Comparison of ENCODE assay signal across 24 mouse cellular contexts in genomic region chr10:51417221-51417911, GRCm38 (mm10).
DNase-seq lines count a peak whose midpoint lies in the region; ATAC-seq and TF ChIP-seq lines count a peak whose summit lies in the region.
"Had no signal": no experiment of that assay in that cellular context is flagged by ENCODE, and none has a peak within 500 bp of the region (broad histone marks: within the 10 kb centered on the region; RNA-seq: fewer than 3 reads in every experiment).

No protein-coding gene starts in this region.

- peak; percentile 82 for ATAC-seq in Patski
- ATAC-seq: forebrain, embryonic 14.5 days; forebrain, embryonic 16.5 days had no signal

- no peaks in the 10 kb centered on the region for H3K9me3 ChIP-seq in ES-Bruce4 (replicated peaks; ENCODE audit: control insufficient read depth, insufficient read depth, low read length, poor library complexity, severe bottlenecking)
- no peaks in the 10 kb centered on the region for H3K9me3 ChIP-seq in ES-E14 (ENCODE audit: control insufficient read depth, insufficient read depth, low read depth, low read length)
- H3K9me3 ChIP-seq: embryonic facial prominence, embryonic 13.5 days; embryonic facial prominence, embryonic 15.5 days; forebrain, embryonic 10.5 days; forebrain, embryonic 12.5 days had no signal

- H3K4me3 ChIP-seq in ES-Bruce4 (ENCODE audit: low read depth, low read length) (no peak overlapping the region), ES-E14 (ENCODE audit: insufficient read depth in 1 of 2, low read depth in 1 of 2, low read length in 2 of 2, poor library complexity in 1 of 2, severe bottlenecking in 1 of 2) (no peak overlapping the region)
- H3K4me3 ChIP-seq: embryonic facial prominence, embryonic 13.5 days; embryonic facial prominence, embryonic 15.5 days; erythroblast, embryonic 14.5 days; forebrain, embryonic 10.5 days; forebrain, embryonic 12.5 days had no signal

- in situ Hi-C loops in ES-E14 (cut with MboI; ENCODE audit: low sequenced_read_pairs in 2 of 2, unreplicated experiment in 2 of 2) (no loop called here), Patski (cut with MboI; ENCODE audit: low pct_unique_long_range_greater_than_20kb) (no loop called here)

- H3K36me3 ChIP-seq in ES-Bruce4 (ENCODE audit: control insufficient read depth, insufficient read depth, low read length, poor library complexity, severe bottlenecking) (no peaks in the 10 kb centered on the region), ES-E14 (ENCODE audit: control insufficient read depth, insufficient read depth, low read length, poor library complexity, severe bottlenecking) (no peaks in the 10 kb centered on the region)
- H3K36me3 ChIP-seq: embryonic facial prominence, embryonic 13.5 days; embryonic facial prominence, embryonic 15.5 days; forebrain, embryonic 10.5 days; forebrain, embryonic 12.5 days had no signal

- TF ChIP-seq CTCF in ES-Bruce4 (IDR thresholded peaks at IDR 0.05; ENCODE audit: low read depth, low read length) (no peak), Patski (IDR thresholded peaks at IDR 0.05) (no peak)

- CTCF ChIA-PET in Patski (lab: Charles Lee): no interaction called here

- peak; percentile 74; the same call in 1 of the 2 replicates for TF ChIP-seq EP300 in ES-Bruce4 (IDR thresholded peaks at IDR 0.05; ENCODE audit: insufficient read depth, low read depth, low read length)

- POLR2A ChIA-PET in Patski (lab: Charles Lee): no interaction called here

- peak; percentile 43 for DNase-seq in ES-E14 (ENCODE audit: low read depth, low spot score)
- no peak for DNase-seq in Patski (ENCODE audit: low read depth, low spot score)
- peak; percentile 79 for DNase-seq in ZHBTc4 (ENCODE audit: low read depth, low spot score)
- no peak for DNase-seq in kidney, postnatal 4 days
- DNase-seq in heart, adult 11 months: no peak
- DNase-seq in c-Kit-positive CD71-positive TER-119-positive erythroid progenitor cells, embryonic 14.5 days (ENCODE audit: low spot score): no peak
- DNase-seq in cerebellum, adult 11-12 months: no peak
- DNase-seq: adrenal gland, adult 2 months; adrenal gland, postnatal 10 days; adrenal gland, postnatal 25 days; cerebellum, adult 18-20 months; cerebellum, adult 8-10 months; cerebellum, adult 9-11 months; cerebellum, postnatal 14 days; cerebellum, postnatal 36 days; embryo, embryonic 11 days had no signal

- H3K9ac ChIP-seq in ES-Bruce4 (ENCODE audit: low read depth, poor library complexity, severe bottlenecking): no peak overlapping the region
- H3K9ac ChIP-seq in ES-E14 (ENCODE audit: insufficient read depth, low read depth, low read length, poor library complexity, severe bottlenecking): no peak overlapping the region
- H3K9ac ChIP-seq: embryonic facial prominence, embryonic 13.5 days; embryonic facial prominence, embryonic 15.5 days; forebrain, embryonic 12.5 days had no signal

- no peaks in the 10 kb centered on the region for H3K27me3 ChIP-seq in ES-Bruce4 (ENCODE audit: control insufficient read depth, insufficient read depth, low read length, poor library complexity, severe bottlenecking)
- H3K27me3 ChIP-seq in Patski: no peaks in the 10 kb centered on the region
- H3K27me3 ChIP-seq: embryonic facial prominence, embryonic 13.5 days; embryonic facial prominence, embryonic 15.5 days; forebrain, embryonic 12.5 days had no signal

- no peak for TF ChIP-seq POLR2A in ES-Bruce4 (IDR thresholded peaks at IDR 0.05; ENCODE audit: insufficient read depth, low read length)

- H3K27ac ChIP-seq in ES-Bruce4 (ENCODE audit: insufficient read depth, low read length): peak overlapping the region; percentile 82
- H3K27ac ChIP-seq in ES-E14 (ENCODE audit: insufficient read depth, low read depth, low read length, poor library complexity, severe bottlenecking): peak overlapping the region; percentile 63
- H3K27ac ChIP-seq: embryonic facial prominence, embryonic 13.5 days; embryonic facial prominence, embryonic 15.5 days; forebrain, embryonic 10.5 days; forebrain, embryonic 12.5 days had no signal

- H3K4me1 ChIP-seq in ES-Bruce4 (ENCODE audit: control insufficient read depth, insufficient read depth, low read length) (peaks cover 3% of the 10 kb centered on the region), ES-E14 (ENCODE audit: control insufficient read depth in 2 of 2, insufficient read depth in 2 of 2, low read length in 2 of 2, poor library complexity in 1 of 2) (peaks cover 0 to 8% of the 10 kb centered on the region in 2 experiments; a peak in 2 of 4 replicates)
- H3K4me1 ChIP-seq: embryonic facial prominence, embryonic 13.5 days; embryonic facial prominence, embryonic 15.5 days; forebrain, embryonic 10.5 days; forebrain, embryonic 12.5 days had no signal

TF ChIP-seq in ES-E14, 5 proteins besides CTCF, POLR2A, EP300 and RAD21:
- TF ChIP-seq ZNF384 (IDR thresholded peaks at IDR 0.05; ENCODE audit: low read depth, low read length): no peak
- no peak for TF ChIP-seq ZC3H11A (IDR thresholded peaks at IDR 0.05; ENCODE audit: borderline replicate concordance, low read depth, low read length)
- no peak for TF ChIP-seq HCFC1 (IDR thresholded peaks at IDR 0.05; ENCODE audit: borderline replicate concordance, insufficient read depth, low read length)
- TF ChIP-seq CHD2 (IDR thresholded peaks at IDR 0.05; ENCODE audit: low read depth, low read length): no peak
- no peak for TF ChIP-seq MAFK (IDR thresholded peaks at IDR 0.05; ENCODE audit: insufficient read depth, low read depth, low read length)

Comparison
In these comparisons a context has a peak if more than half of its experiments do, and no peak if none do; other contexts are left out.
1. DNase-seq: peak in ES-E14 (single experiment) and ZHBTc4 (single experiment); none in Patski (single experiment), kidney, postnatal 4 days (0 of 2), heart, adult 11 months (single experiment), c-Kit-positive CD71-positive TER-119-positive erythroid progenitor cells, embryonic 14.5 days (single experiment) and cerebellum, adult 11-12 months (single experiment).